Mouse (Mus musculus) thymus, postnatal 0 days (tissue): ENCODE measurements around the gene Ube2v1. TPM values are rescaled to one million over a fixed set of nuclear protein-coding genes. Genes with fewer than 3 reads are reported as not detected.

ENCODE experiments used
- DNase-seq: peaks from one replicate; pipeline ENCODE4 v3.0.0-alpha.2; 2015; ENCODE audit warnings: low spot score
- polyA plus RNA-seq: library from polyadenylated mRNA; unstranded; fragments of >200 nt; fragmentation: Nextera tagmentation; extraction: Ambion mirVana; gene quantifications from 2 replicates; pipeline ENCODE4 v1.2.1, GENCODE M21; 2015

Ube2v1 gene
- polyA plus RNA-seq: 215 and 236 TPM in 2 replicates

DNA sequence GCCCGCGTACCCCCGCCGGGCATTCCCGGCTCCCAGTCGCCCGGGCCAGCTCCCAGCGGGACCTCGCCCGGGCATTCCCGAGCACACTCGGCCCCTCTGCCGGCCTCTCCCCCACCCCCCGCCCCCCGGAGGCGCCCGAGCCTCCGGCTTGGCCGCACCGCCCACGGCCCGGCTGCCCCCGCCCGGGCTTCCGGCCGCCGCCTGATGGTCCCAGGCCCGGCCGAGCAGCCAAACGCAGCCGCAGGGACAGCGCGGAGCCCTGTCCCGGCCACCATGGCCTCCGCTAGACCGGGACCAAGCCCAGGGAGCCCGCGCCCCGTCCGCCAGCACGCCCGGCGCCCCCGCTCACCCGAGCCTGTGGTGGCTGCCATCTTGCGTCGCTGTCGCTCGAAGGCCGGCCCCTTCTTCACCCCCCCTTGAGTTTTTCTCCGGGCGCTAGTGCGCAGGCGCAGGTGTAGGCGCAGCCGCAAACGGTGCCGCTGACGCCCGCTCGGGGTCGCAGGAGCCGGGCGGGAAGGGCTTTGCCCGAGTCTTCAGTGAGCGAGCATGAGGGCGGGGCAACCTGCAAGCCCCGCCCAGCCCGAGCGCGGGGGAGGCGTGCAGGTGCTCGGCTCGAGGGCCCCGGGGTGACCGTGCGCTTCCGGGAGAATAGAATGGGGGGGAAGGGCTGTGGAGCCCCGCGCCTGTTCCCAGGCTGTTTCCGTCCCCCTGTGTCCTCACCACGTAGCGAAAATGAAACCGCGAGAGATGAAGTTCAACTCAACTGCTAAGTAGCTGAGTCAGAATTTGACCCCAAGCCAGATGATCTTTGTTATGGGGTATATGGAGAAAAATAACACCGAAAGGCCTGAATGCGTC is at the start of gene Ube2v1:
Gene Ube2v1, minus strand, starts transcription at position 505 of the 858 bp plus-strand sequence.
- DNase-seq: peak; percentile 100

DNA sequence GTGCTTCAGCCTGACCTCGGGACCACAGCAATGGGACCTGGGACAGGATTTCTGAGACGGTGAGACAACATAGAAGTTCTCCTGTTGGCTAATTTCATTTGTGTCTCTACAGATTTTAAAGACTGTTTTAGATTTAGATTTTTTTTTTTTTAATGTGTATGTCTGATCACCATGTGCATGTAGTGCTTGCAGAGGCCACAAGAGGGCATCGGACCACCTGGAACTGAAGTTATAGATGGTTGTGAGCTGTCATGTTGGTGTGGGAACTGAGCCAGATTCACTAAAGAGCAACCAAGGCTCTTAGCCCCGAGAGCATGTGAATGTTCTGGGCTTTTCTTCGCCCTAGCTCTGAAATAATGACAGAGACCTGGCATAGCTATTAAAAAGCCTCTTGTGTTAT is 48.8 kb upstream of the Ube2v1 start:
- peak; percentile 79 for DNase-seq

DNA sequence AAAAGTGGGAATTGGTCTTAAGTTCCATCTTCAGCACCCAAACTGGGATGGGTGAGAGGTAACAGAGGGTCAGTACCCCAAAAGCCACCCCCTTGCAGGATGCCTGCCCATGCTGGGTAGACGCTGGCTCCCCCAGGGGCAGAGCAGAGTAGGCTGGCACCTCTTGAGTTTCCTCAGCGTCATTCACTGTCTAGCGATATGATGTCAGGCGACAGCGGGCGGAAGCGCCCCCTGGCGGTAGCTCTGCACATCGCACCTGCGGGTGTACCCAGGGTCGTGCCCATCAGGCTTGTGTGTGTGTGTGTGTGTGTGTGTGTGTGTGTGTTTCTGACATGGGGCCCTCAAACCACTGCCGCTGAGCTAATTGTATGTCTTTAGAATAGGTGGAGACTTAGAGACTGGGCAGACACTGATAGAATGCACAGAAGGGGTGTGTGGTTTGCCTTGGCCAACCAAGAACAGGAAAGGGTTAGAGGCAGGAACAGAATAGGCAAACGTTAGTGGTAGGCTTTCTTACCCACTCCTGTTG is 48.1 kb upstream of the Ube2v1 start:
- peak; percentile 91 for DNase-seq

DNA sequence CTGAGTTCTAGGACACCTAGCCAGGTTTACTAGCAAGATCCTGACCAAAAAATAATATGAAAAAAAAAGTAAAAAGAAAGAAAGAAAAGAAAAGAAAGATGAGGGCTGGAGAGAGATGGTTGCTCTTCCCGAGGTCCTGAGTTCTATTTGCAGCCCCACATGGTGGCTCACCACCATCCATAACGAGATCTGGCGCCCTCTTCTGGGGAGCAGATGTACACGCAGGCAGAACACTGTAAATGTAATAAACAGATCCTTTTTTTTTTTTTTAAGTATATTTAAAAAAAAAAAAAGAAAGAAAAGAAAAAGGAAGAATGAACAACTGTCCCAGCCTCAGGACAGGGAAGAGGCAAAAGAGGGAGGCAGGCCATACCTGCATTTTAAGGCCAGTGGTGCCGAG is 46.7 kb upstream of the Ube2v1 start:
- DNase-seq: peak; percentile 37

DNA sequence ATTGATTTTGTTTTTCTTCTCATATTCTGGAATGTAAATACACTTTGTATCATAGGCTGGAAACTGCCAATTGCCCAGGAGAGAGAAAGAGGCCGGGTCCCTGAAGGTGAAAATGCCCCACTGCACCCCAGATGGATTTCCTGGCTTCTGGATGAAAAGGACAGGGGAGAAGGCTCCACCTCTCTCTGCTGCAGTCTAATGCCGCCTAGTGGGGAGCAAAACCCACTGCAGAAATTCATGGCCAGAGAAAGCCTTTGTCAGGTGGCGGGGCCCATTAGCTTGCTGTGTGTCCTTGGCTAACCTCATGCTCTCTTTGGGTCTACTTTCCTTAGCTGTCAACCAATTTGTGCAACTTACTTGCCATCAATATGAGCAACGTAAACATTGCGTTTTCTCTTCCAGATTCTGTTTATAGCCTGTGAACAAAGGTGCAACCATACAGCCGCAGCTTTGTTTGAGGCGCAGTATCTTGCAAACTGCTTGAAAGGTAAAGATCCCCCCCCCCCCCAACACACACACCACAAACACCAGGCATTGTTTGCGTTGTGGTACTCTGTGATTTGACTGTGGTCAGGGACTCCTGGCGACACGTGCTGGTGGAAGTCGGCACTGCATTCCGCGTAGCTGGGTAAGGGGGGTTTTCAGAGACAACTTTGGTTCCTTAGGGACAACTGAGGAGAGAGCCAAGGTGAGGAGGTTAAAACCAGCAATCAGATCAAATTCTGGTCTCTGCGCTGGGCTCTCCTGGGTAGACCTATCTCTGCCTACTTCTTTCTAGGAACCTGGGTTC is 43.4 kb upstream of the Ube2v1 start:
- peak; percentile 58 for DNase-seq

DNA sequence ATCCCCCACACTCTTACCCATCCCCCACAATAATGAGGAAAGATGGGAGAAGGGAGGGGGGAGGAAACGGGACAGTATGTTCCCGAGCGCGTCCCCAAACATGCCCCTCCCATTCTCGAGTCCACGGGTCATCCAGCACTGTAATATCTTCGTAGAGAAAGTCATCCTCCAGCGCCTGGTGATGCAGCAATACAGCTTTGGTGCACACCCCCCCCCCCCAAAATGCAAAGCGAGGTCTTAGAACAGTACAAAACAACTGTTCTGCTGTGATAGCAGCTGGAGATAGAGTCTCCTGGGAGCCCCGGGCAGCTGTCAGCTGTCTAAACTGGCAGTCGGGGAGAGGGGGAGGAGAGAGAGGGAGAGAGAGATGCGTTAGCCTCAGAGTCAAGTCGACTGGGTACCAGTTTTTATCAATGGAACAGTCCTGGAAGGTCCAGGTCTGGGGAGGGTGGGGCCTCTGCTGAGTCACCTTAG is 40.4 kb upstream of the Ube2v1 start:
- DNase-seq: peak; percentile 75

DNA sequence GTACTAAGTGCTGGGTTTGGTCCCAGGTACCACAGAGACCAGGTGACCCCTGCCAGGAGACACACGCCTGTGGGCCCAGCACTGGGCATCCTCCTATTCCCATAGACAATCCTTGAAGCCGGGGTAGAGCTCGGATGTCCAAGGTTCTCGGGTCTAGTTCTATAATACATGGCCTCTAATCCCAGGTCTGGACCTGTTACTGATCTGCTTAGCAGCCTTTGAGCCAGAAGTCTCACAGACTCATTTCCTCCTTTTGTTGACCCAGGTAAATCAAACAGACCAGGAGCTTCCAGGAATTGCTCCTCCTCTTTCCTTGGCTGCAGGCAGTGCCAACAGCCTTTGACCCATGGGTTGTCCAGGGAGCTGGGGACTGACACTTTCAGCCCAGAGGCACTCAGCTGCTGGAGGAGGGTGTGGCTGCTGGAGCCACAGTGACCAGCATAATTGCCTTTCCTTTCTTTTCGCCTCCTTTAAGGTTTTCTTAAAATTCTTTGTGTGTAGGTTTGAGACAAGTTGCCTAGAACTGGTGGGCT is 39.3 kb upstream of the Ube2v1 start:
- DNase-seq: no peak

DNA sequence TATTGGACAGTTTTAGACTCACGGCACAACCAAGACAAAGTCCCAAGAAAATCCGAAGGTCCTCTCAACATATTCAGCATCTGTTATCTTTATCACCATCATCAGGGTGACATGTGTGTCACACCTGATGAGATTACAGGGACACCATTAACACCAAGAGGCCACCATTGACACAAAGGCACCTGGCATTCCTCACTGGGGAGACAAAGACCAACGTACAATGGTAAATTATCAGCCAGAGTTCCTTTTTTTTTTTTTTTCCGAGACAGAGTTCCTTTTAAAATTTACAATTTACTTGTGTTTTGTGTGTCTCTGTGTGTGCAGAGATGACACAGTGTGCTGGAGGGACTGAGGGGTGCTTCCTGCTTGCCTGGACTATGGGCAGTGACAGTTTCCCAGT is 37.5 kb upstream of the Ube2v1 start:
- no peak for DNase-seq

DNA sequence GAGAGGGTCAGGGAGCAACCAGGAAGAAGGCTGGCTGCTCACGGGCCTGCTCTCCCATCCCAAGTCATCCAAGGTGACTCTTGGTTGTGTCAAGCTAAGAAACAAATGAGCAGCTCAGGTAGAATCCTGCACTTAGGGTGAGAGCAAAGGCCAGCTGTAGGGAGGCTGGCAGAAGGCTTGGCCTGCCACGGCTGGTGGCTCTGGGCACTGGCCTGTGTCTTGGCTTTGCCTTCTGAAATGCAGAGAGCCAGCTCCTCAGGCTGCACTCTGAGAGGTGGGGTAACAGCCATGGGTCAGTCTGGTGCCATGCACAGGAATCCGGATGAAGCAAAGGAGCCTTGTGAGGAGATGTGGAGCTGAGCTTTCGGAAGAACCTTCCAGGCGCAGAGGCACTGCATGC is 36.5 kb upstream of the Ube2v1 start:
- no peak for DNase-seq

DNA sequence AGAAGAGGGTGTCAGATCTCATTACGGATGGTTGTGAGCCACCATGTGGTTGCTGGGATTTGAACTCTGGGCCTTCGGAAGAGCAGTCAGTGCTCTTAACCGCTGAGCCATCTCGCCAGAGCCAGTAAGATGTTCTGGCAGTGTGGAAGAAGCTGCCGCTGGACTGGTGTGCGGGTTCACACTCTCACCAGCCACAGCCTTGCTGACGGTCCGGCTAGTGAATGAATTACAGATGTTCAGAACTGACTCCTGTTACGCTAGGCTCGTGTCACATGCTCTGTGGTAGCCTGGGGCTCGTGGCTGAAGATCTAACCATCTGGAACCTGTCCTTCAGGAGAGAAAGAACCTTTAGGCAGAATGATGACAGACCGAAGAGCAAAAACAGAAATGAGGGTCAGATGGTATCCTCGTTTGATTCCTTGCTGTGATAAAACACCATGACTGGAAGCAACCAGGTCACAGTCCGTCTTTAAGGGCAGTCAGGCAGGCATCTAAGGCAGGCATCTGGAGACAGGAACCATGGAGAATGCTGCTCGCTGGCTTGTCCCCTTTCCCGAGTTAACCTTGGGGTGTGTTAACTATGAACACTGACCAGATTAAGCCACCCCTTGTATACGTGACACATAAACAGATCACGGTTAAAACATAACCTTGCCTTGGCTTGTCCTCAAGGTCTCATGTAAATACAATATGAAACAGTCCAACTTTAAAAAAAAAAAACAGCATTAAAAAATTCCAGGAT is 34.2 kb upstream of the Ube2v1 start:
- no peak for DNase-seq

DNA sequence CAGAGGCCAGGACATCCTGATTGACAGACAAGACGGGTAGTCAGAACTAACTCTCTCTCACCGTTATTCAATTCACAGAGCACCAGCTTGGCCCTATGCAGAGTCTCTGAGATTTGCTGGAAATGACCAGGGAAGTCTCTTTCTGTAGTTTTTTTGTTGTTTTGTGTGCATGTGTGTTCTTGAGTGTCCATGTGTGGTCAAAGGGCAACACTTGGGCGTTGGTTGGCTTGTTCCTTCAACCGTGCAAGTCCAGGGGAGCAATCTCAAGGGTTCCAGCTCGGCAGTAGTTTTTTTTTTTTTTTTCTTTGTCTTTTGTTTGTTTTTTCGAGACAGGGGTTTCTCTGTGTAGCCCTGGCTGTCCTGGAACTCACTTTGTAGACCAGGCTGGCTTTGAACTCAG is 30.8 kb upstream of the Ube2v1 start:
- DNase-seq: no peak

DNA sequence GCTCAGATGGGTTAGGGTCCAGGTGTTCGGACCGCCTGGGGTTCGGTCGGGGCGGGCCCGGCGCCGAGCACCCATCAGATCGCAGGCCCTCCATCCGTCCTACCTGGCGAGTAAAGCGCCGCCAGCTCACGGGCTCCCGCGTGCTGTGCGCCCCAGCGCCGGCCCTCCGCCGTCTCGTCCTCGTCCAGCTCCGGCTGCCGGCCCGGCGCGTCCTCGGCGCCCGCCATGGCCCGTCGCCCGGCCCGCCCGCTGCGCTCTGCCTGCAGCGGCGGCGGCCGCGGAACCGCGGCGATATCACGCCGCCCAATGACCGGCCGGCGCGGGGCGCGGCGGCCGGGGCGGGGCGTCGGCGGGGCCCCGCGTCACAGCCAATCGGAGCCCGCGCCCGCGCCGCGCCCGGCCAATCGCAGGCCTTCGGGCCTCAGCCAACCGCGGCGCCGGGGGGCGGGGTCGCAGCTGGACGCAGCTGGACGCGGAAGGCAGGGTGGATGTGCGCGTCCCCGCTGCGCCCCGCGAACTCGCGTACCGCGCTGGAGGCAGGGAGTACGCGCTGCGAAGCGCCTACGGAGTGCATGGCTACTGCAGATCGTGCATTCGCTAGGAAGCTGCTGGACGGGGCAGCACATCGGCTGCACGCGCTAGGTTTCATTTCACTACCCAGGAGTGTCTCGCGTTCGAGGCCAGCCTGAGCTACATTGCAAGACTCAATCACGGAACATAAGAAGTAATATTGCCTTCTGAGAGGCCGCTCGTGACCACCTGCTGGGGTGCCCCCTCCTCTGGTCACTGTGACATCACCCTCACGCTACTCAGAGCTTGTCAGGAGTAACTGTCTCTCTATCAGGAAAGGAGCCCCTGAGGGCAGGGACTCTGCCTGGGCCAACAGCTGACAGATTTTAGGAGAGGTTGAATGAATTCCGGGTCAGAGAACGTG is 29.6 kb upstream of the Ube2v1 start, which contains the start of gene Gm20431:
Gene Gm20431, minus strand, starts transcription at position 227 of the 934 bp plus-strand sequence.
- peak; percentile 95 for DNase-seq

DNA sequence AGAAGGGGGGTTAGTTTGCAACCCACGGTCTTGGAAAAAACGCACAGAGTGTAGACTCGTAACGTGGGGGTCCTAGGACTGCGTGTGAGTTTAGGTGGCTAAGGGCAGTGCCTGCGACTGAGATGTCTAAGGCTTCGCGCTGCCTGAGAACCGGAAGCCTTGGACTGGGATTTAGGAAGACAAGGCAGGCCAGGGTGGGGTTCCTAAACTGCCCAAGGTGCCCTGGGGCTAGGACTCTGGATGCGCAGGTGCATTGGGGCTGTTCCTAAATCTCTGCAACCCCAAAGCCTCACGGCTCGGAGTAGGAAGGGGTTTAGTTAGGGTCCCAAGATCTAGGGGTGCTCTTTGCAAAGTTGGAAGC is 28.7 kb upstream of the Ube2v1 start:
- DNase-seq: peak; percentile 45

DNA sequence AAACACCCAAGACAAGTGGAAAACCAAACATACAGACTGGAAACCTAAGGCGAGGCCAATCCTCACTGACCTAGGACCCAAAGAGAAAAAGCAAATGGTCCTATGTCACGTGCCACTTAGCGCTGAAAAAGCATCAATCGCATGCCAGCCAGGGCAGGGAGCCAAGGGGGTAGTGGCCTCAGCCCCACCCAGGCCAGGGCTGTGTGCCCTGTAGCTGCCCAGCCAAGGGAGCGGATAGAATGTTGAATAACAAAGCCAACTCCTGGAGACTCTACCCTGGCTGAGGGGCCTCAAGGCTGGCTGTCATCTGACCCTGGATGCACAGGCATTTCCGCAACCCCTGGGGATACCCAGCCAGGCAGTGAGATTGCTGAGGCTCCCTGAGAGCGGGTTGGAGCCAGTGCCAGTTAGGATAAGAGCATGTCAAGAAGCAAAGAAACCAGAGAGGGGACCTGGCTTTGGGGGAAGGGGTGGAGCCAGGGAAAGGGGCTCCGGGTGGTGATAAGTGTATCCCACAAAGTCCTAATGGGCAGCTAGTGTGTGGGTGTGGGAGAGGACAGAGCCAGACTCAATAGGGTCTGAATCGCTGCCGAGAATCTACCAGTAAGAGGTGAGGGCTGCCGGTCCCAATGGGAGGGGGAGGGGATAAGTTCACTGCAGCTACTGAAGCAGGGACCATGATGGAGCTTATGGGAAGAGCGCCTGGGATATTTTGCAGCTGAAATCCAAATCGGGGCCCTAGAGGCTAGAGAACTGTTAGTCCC is 28.1 kb upstream of the Ube2v1 start:
- DNase-seq: no peak

DNA sequence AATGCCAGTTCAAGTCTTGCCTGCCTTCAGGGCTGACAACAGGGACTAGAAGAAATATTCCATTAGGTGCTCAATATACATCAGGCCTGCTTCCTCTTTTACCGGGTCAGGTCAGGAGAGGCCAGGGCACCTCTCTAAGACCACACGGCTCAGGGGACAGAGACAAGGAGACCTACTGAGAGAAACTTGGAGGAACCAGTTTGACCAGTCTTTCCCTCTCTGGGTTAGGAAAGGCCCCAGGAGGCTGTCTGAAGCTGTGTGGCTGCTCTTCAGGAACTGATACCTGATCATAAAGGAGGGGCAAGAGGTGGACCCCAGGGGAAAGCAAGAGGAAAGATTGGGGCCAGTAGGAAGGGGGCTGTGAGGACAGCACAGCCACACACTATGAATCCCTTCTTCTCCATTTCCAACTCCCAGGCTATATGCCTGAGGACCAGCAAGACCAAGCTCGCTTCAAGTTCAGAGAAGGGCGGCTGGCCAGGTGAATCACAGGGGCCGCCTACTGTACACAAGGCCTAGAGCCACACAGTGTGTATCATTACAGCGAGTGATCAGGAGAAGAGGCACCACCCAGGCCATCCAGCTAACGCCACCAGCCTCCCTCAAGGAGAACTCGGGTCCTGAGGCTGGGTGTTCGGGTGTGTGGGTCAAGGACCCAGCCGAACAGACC is 27.4 kb upstream of the Ube2v1 start:
- DNase-seq: no peak

DNA sequence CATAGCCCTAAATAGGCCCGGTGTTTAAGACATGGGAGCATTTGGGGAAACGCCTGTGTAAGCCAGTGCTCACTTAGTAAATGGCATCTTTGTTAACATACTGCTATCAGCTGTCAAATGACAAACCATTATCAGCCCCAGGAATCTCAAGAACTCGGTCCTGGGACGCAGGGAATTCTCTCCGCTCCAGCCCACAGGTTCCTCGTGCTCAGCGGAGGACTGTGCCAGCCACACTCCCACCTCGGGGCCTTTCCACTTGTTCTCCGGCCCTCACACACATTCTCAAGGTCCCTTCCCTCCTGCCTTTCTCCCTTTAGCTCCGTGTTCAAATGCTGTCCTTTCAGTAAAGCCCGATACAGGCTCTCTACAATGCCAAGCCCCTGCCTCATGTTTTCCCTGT is 26.8 kb upstream of the Ube2v1 start:
- no peak for DNase-seq

DNA sequence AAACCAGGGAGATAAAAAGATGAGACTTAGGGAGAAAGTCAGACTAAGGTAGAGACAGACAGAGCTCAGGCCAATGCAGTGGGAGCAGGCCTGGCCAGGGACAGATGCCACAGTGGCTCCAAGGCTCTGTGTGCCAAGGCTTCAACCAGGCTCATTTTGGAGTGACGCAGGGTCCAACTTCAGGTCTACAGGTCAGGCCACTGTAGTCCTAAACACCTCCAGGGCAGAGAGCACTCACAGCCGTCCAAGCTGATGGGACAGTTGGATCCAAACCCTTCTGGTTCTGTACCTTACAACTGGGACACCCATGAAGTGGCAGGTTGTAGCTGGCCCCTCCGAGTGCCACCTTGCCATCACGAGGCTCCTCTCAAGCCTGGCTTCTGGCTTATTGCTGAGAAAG is 26.1 kb upstream of the Ube2v1 start:
- DNase-seq: no peak

DNA sequence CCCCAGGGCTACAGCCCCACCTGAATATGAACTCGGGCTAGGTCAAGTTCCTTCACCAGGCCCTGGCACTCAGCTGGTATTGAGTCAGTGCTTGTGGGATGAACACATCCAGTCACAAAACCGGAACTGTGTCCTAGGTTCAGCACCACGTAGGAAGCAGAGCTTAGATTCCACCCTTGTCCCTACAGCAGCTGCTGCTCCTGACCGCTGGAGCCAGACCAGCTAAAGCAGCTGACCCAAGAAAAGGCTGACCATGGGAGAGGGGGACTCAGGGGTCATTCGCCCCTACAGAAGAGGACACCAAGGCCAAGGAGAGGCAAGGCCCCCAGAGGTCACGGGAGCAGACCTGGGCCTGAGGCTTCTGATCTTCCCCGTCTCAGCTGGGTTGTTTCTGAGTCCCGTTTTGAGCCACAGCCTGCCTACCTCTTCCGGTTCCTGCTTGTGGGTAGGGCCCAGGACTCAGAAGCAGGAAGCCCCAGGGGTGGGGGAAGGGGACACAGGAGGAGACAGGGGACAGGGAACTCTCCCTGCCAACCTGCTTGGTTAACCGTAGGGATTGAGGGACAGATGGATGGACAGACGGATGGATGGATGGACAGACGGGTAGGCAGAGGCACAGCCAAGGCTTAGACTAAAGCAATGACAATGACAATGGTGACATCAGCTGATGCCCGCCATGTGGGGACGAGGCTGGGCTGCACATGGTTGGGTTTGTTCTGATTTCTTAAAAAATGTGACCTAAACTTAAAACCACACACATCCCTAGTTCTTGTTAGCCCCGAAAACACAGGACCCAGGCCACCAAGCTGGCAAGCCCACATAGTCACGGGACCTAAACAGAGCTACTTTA is 25.0 kb upstream of the Ube2v1 start:
- DNase-seq: peak; percentile 88
